Mouse (Mus musculus) adrenal gland, postnatal 4 days (tissue): Measurements from ENCODE around the gene Atp6v0e2. TPM values are rescaled to one million over a fixed set of nuclear protein-coding genes. Genes with fewer than 3 reads are reported as not detected.

ENCODE experiments used
- DNase-seq, 2 experiments: peaks; one replicate each; pipeline ENCODE4 v3.0.0; 2021 to 2022; ENCODE audit warnings: low spot score in 2 of 2, mixed read lengths in 2 of 2
- total RNA-seq, 2 experiments: library from RNA; stranded (reverse); gene quantifications; 2 replicates each; pipeline ENCODE4 v1.2.3; 2021

Atp6v0e2 gene
- total RNA-seq, 2 experiments from 2014 or later, result 55.8 to 57.0 TPM

DNA sequence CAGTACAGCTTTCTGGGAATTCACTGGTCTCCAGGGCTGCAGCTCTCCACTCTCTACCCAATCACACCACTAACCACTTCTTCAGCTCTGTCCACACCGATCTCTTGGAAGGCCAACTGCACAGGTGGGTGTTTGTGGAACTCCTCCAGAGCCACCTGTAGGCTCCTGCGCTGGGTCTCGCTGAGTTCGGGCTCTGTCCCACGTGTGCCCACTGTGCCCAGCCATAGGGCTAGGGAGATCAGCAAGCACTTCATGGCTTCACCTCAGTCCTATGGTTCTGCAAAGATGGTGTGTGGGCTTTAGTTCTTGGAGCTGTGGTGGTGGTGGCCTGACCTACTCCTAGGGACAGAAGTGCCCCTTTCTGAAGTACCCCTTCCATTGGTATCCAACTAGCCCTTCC, 34.6 kb downstream of the Atp6v0e2 start:
- DNase-seq, result no peak

DNA sequence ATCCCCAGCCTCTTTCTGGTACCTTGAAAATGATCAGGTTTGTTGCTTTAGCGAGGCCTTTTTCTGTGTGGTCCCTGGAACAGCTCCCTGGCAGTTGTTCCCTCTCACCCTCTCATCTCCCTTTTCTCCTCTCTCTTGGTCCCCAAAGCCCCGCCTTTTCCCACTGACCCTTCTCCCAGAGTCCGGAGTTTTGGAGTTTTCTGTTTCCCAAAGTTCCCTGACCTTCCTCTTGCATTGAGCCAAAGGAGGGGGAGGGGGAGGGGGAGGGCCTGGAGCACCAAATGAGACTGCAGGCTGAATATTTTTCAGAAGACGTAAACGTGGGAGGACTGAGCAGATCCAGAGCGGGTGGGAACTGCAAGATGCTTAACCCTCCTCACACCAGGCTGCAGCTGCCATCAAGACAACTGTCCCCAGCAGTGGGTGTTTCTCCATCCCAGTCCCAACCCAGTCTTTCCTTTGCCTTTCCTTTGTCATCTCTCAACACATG, 35.2 kb downstream of the Atp6v0e2 start, which contains the start of gene Rarres2:
Rarres2 (minus strand) TSS at position 218 of the 490 bp plus-strand sequence.
- DNase-seq, result no peak

DNA sequence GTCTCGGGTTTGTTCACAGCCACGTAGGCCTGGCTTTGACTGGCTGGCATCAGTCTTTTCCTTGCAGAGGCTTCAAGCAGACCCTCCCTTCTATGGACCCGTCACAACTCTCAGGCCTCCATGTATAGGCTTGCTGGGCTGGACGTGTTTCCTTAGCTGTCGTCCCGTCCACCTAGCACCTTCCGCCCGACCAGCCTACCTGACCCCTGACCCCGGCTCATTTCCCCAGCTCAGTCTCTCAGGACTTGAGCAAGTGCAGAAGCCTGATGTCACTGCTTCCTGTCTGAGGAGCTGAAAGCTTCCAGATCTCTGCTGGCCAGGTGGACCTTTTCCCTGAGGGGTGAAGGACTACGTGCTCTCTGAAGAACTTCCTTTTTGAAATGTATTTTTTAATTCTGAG, 35.9 kb downstream of the Atp6v0e2 start:
- DNase-seq, result no peak

DNA sequence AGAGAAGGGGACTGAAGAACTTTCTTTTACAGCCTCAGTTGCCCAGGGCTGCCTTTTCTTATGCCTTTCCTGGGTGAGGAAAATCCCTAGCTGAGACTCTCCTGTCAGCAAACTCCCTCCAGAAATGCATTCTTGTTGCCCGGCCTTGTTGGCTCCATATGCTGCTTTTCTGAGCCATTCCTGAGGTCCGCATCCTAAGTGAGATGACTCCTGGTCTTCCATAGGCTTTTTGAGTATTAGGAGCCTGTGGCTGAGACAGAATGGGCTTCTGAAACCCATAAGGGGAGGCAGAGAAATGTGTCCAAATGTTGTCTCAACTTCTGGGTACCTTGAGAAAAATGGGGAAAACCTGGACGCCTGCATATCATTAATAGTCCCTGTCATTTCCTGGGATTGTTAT, 36.6 kb downstream of the Atp6v0e2 start:
- DNase-seq, result no peak

- no peak for DNase-seq
Measured at GRCm38 (mm10) chr6:48578736-48579135, 41.3 kb downstream of the Atp6v0e2 start.

DNA sequence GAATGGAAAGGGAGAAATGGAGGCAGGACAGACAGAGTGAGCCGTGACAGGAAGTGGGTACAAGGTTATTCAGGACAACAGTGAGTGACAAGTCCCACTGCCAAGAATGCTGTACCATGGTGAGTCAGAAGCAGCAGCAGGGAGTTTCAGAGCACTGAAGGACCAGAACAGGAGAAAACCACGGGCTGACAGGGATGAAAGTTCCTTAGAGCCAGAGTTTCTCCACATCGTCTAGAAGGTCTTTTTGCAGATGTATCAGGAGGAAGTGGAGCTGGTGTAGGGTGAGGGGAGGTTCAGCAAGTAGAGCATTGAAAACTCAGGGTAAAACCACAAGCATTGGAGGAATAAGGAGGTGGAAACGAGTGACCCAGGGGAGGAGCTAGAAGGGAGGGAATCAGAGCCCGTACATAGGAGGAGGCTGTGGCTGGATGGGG, 41.8 kb downstream of the Atp6v0e2 start:
- no peak for DNase-seq

- no peak for DNase-seq
Measured at GRCm38 (mm10) chr6:48581257-48581656, 43.8 kb downstream of the Atp6v0e2 start.

- no peak for DNase-seq
Measured at GRCm38 (mm10) chr6:48582037-48582436, 44.6 kb downstream of the Atp6v0e2 start.

GRCm38 (mm10) chr6:48589194-48589750, 51.9 kb downstream of the Atp6v0e2 start, which contains the start of gene Gm45021:
Gm45021 (plus strand) TSS chr6:48589610.
- DNase-seq, result no peak

Other genes starting within 250 kb of the Atp6v0e2 start
- gene Krba1, start 142.0 kb upstream of the Atp6v0e2 start, total RNA-seq, result 10 to 100 TPM; 47.5 to 50.8 TPM
- gene Zfp467, start 91.8 kb upstream of the Atp6v0e2 start, total RNA-seq, result 10 to 100 TPM; 64.1 to 64.7 TPM
- 1 to 10 TPM; 2.6 to 4.0 TPM for gene Sspo, start 89.4 kb upstream of the Atp6v0e2 start, total RNA-seq
- 10 to 100 TPM; 42.8 to 43.5 TPM for gene Lrrc61, start 17.2 kb downstream of the Atp6v0e2 start, total RNA-seq
- gene Rarres2, start 35.2 kb downstream of the Atp6v0e2 start, total RNA-seq, result 100 to 1,000 TPM in 1 of 2 experiments, 10 to 100 TPM in 1; 82.0 to 161 TPM
- not detected for gene Gm45021, start 52.0 kb downstream of the Atp6v0e2 start, total RNA-seq
- 10 to 100 TPM; 59.7 to 61.5 TPM for gene Repin1, start 56.3 kb downstream of the Atp6v0e2 start, total RNA-seq
- 1 to 10 TPM in 1 of 2 experiments, not detected in 1; 2.0 TPM for gene Gm44965, start 56.3 kb downstream of the Atp6v0e2 start, total RNA-seq
- gene Zfp775, start 64.4 kb downstream of the Atp6v0e2 start, total RNA-seq, result 10 to 100 TPM in 1 of 2 experiments, 1 to 10 TPM in 1; 7.8 to 10.0 TPM
- 1 to 10 TPM; 2.1 to 3.3 TPM for gene AI854703, start 89.1 kb downstream of the Atp6v0e2 start, total RNA-seq
- 10 to 100 TPM; 10.8 to 12.0 TPM for gene Gimap8, start 109.6 kb downstream of the Atp6v0e2 start, total RNA-seq
- 1 to 10 TPM; 7.2 to 9.3 TPM for gene Gimap9, start 138.5 kb downstream of the Atp6v0e2 start, total RNA-seq
- gene Gimap4, start 146.9 kb downstream of the Atp6v0e2 start, total RNA-seq, result 10 to 100 TPM; 40.8 to 48.9 TPM
- 10 to 100 TPM; 70.3 to 72.9 TPM for gene Gimap6, start 170.6 kb downstream of the Atp6v0e2 start, total RNA-seq
- gene Gm28053, start 181.0 kb downstream of the Atp6v0e2 start, total RNA-seq, result 1 to 10 TPM; 2.8 to 6.3 TPM
- not detected for gene Gimap7, start 181.0 kb downstream of the Atp6v0e2 start, total RNA-seq
- gene Gimap1, start 201.4 kb downstream of the Atp6v0e2 start, total RNA-seq, result 10 to 100 TPM; 16.3 to 18.0 TPM
- gene Gimap5, start 208.6 kb downstream of the Atp6v0e2 start, total RNA-seq, result 10 to 100 TPM; 19.9 to 24.1 TPM
- gene Gimap3, start 233.2 kb downstream of the Atp6v0e2 start, total RNA-seq, result 1 to 10 TPM in 1 of 2 experiments, under 1 TPM in 1; 0.81 to 1.2 TPM